Mouse (Mus musculus) kidney, adult 9 months (tissue): Measurements from ENCODE around the gene Dio1.

Experiments used
- DNase-seq: peaks from one replicate; pipeline ENCODE4 v3.0.0; 2022

Gene Dio1

DNA sequence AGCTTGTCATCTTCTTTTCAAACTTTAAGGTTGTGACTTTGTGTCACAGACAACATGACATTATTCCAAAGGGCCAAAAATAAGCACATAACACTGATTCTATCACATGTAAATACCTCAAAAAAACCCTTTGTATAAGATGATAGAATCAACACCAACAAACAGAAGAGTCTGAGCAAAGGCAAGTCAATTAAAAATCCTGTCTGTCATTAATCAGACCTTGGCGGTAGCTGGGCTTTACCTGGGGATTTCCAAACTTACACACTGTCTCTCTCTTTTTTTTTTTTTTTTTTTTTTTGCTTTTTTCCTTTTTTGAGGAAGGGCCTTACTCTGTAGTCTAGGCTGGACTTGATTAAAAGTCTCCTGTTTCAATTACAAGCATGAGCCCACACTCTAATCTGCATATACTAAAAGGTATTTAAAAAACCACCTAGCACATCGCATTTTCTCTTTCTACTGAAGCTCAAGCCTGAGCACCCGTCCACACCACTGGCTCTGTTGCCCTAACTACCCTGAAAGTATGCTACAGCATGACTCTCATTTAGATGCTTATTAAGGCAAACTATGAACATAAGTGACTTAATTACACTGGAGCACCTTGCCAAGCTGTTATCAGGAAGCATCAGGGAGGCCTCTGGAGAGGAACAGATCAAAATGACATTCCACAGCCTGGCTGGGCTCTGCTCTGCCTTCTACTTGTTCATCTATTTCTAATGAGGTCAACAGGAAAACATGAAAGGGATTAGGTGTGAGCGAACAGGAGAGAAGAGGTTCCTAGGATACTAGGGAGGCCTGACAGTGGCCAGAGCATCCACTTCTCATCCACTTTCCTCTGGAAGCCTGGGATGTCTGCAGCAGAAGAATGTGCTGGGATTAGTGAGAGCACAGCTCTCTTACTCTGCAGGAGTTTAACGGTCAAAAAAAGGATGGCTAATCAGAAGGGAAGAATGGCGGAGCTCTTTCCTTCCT, 63.3 kb downstream of the Dio1 start:
- peak; percentile 20 for DNase-seq
